Mouse (Mus musculus): ENCODE measurements at regions not wholly inside any gene's neighbourhood (a gene's known extent, or its start where the extent isn't known, plus 50 kb on each side); places are given as distances from the start of the nearest gene placed in this dataset.

GRCm38 (mm10) chr17:70942478-70942877, 60.0 kb upstream of the Myom1 start:
- ATAC-seq = no peak

GRCm38 (mm10) chr17:70934258-70934657, 68.2 kb upstream of the Myom1 start:
- ATAC-seq = no peak

- ATAC-seq = no peak
Observed at GRCm38 (mm10) chr17:70933122-70934050, 69.0 kb upstream of the Myom1 start.

- ATAC-seq = no peak
Observed at GRCm38 (mm10) chr17:70932565-70932964, 69.9 kb upstream of the Myom1 start.

- ATAC-seq = no peak
Observed at GRCm38 (mm10) chr17:70930600-70930999, 71.8 kb upstream of the Myom1 start.

GRCm38 (mm10) chr17:70929582-70929981, 72.9 kb upstream of the Myom1 start:
- ATAC-seq = no peak

GRCm38 (mm10) chr17:70924565-70925220, 71.3 kb upstream of the Tgif1 start:
- ATAC-seq = peak; percentile 100

GRCm38 (mm10) chr17:70921681-70922080, 68.3 kb upstream of the Tgif1 start:
- ATAC-seq = no peak

GRCm38 (mm10) chr17:70920181-70920580, 66.8 kb upstream of the Tgif1 start:
- ATAC-seq = no peak

- no peak for ATAC-seq
Observed at GRCm38 (mm10) chr17:70917183-70917935, 64.0 kb upstream of the Tgif1 start.

- ATAC-seq = no peak
Observed at GRCm38 (mm10) chr17:70916089-70916750, 62.9 kb upstream of the Tgif1 start.

GRCm38 (mm10) chr17:70915445-70915844, 62.1 kb upstream of the Tgif1 start:
- ATAC-seq = no peak

GRCm38 (mm10) chr17:70910238-70910637, 56.9 kb upstream of the Tgif1 start:
- no peak for ATAC-seq

- ATAC-seq = no peak
Observed at GRCm38 (mm10) chr17:70909573-70909972, 56.2 kb upstream of the Tgif1 start.

- ATAC-seq = no peak
Observed at GRCm38 (mm10) chr17:70908328-70908727, 55.0 kb upstream of the Tgif1 start.
